In genomic region chr2:160225450-160225849, GRCm38 (mm10) we compare ENCODE assay signal across 10 mouse cellular contexts.
DNase-seq lines count a peak whose midpoint lies in the region; ATAC-seq lines count a peak whose summit lies in the region.
"Had no signal": no experiment of that assay in that cellular context is flagged by ENCODE, and none has a peak within 500 bp of the region (broad histone marks: within the 10 kb centered on the region; RNA-seq: fewer than 3 reads in every experiment).

No protein-coding gene starts in this region.

- WGBS in macrophage (ENCODE audit: missing documents) = 3% methylated on average over 5 of the region's 5 CpGs
- 78% methylated on average over 5 of the region's 5 CpGs for WGBS in hindbrain, embryonic 13.5 days

- H3K9me3 ChIP-seq in hindbrain, embryonic 13.5 days = no peaks in the 10 kb centered on the region

- no peaks in the 10 kb centered on the region for H3K36me3 ChIP-seq in macrophage (ENCODE audit: inconsistent target)
- H3K36me3 ChIP-seq in hindbrain, embryonic 13.5 days = no peaks in the 10 kb centered on the region

- DNase-seq in heart, adult 9 months (ENCODE audit: low spot score in 2 of 2) = peak; percentile 46 to 47
- DNase-seq in heart, postnatal 4 days = no peak
- peak; percentile 77 for DNase-seq in adrenal gland, adult 2 months
- peak; percentile 55 to 70 for DNase-seq in kidney, adult 8-10 months
- no peak for DNase-seq in spleen, postnatal 4 days (ENCODE audit: low spot score in 2 of 2)
- DNase-seq: cerebellum, adult 18-20 months; gastrocnemius, postnatal 10 days had no signal

- H3K27ac ChIP-seq in macrophage = peak overlapping the region; percentile 63
- no peak overlapping the region for H3K27ac ChIP-seq in hindbrain, embryonic 13.5 days

- H3K9ac ChIP-seq in hindbrain, embryonic 13.5 days = no peak overlapping the region

- H3K4me3 ChIP-seq in macrophage (ENCODE audit: inconsistent target) = no peak overlapping the region
- no peak overlapping the region for H3K4me3 ChIP-seq in hindbrain, embryonic 13.5 days

- H3K79me2 ChIP-seq in macrophage (ENCODE audit: inconsistent target) = no peaks in the 10 kb centered on the region

- ATAC-seq in cerebellum, adult (ENCODE audit: insufficient number of reproducible peaks, low FRiP score, low TSS enrichment) = no peak
- ATAC-seq in hindbrain, embryonic 13.5 days (ENCODE audit: low FRiP score) = no peak

- H3K4me1 ChIP-seq in hindbrain, embryonic 13.5 days (replicated peaks) = no peaks in the 10 kb centered on the region

- no peak overlapping the region for H3K4me2 ChIP-seq in hindbrain, embryonic 13.5 days

- H3K27me3 ChIP-seq in hindbrain, embryonic 13.5 days = peaks cover 56% of the 10 kb centered on the region

Comparison
In these comparisons a context has a peak if more than half of its experiments do, and no peak if none do; other contexts are left out.
1. DNase-seq: peak in heart, adult 9 months (2 of 2), adrenal gland, adult 2 months (single experiment) and kidney, adult 8-10 months (2 of 2); none in heart, postnatal 4 days (single experiment) and spleen, postnatal 4 days (0 of 2).